Mouse (Mus musculus) spleen, embryonic (tissue): Measurements from ENCODE around the gene Slc22a30.
"Not testable (repeated sequence)": the region's sequence is repeated elsewhere in the genome, so short reads cannot be mapped to it uniquely, and the experiment has no call there.

Experiments used
- CTCF ChIA-PET: fragments of 350-600 bp; sonication (Branson Sonifier 250); formaldehyde crosslinking; loops from one replicate; lab custom pipeline; 2022; lab: Charles Lee

Gene Slc22a30

GRCm38 (mm10) chr19:8405011-8405410 is at the start of gene Slc22a30:
Slc22a30 (minus strand) TSS chr19:8405111.
- CTCF ChIA-PET = not testable (repeated sequence)

GRCm38 (mm10) chr19:8448321-8448720 is 43.4 kb upstream of the Slc22a30 start:
- CTCF ChIA-PET = no interaction called here

DNA sequence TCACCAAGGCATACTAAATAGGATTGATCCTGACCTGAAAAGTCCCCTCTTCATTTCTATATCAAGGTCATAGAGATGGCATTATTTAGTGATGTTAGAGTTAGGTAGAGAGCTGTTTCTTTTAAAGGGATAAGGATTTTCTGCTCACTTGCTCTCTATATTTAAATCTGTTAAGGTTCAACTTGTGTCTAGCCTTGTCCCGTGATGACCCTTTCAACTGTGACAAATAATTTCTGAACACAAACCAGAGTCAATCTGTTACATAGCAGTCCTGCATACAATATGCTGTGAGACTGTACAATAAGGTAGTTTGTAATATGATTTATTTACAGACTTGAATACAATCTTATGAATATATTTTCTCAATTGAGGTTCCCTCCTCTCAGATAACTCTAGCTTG is 42.6 kb upstream of the Slc22a30 start:
- CTCF ChIA-PET = no interaction called here

DNA sequence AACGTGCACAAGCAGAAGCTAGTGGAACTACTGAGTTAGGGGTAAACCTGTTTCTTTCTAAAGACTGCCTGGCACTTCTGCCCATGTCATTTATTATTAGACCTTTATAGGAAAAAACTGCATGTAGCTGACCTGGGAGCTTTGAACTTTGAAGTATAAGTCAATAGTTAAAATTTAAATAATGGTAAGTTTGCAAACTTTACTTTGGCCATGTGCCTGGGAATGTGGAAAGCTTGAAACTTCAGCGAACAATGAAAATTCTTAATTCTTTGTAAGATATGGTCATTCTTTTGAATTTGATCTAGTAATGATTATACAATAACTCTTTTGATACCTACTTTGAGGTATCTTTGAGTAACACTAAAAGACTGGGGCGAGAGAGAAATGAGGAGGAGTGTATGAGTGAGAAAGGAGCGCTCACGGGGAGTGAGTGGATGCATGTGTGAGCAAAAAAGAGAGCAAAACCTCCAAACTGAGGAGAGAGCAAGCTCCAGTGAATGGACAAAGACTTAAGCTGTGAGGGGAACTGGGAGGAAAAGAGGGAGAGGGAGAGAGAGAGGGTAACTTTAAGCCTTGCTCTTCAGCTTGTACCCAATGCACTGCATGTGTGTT is 26.2 kb upstream of the Slc22a30 start:
- CTCF ChIA-PET = no interaction called here

GRCm38 (mm10) chr19:8407290-8408021 is 2.5 kb upstream of the Slc22a30 start:
- CTCF ChIA-PET = not testable (repeated sequence)
